Mouse (Mus musculus) embryonic fibroblast, embryonic 13.5 days (primary cell): Measurements from ENCODE around the gene Rbm39.

Source experiments
- CTCF ChIP-seq: IDR thresholded peaks from 2 replicates; pipeline ENCODE4 v1.5.1; 2011; ENCODE audit warnings: mild to moderate bottlenecking, control low read depth, low read length, moderate library complexity, borderline replicate concordance; ENCODE audit not compliant: insufficient read depth
- POLR2A ChIP-seq: IDR thresholded peaks from 2 replicates; pipeline ENCODE4 v1.6.1; 2011; ENCODE audit warnings: low read depth, mild to moderate bottlenecking, control low read depth, low read length, moderate library complexity

DNA sequence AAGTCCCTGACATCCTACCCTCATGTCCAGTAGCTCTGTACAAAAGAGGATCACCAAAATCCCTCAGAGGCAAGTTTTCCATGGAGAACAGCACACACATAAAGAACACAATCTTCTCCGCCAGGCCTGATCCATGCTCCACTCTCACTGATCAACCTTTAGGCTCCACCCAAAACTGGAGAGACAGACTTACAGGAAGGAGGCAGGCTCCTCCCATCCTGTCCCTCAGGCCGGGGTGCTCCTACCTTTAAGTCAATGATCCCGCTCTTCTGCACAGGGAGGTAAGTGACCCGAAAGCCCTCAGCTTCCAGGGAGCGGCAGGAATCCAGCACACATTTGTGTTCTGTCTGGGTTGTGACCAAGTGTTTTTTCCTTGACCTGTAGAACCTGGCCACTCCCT, 45.9 kb downstream of the Rbm39 start:
- TF ChIP-seq CTCF (no peak), POLR2A (no peak)
